Mouse (Mus musculus) limb, embryonic 10.5 days (tissue): Measurements from ENCODE around the gene Agbl4. TPM values are rescaled to one million over a fixed set of nuclear protein-coding genes. Genes with fewer than 3 reads are reported as not detected.

Source experiments
- DNase-seq: peaks from one replicate; pipeline ENCODE4 v3.0.0-alpha.2; 2017; ENCODE audit warnings: low spot score
- H3K27ac ChIP-seq: fragments of 300-500 bp; sonication (generic); 2 replicates; pipeline ENCODE4 v1.5.1; 2016; ENCODE audit warnings: mild to moderate bottlenecking
- H3K27me3 ChIP-seq: fragments of 300-500 bp; sonication (generic); 2 replicates; pipeline ENCODE4 v1.6.1; 2016; ENCODE audit warnings: low read depth, mild to moderate bottlenecking; ENCODE audit not compliant: poor library complexity, severe bottlenecking
- H3K36me3 ChIP-seq: fragments of 300-500 bp; sonication (generic); 2 replicates; pipeline ENCODE4 v1.6.1; 2016; ENCODE audit warnings: mild to moderate bottlenecking, moderate library complexity
- H3K4me1 ChIP-seq: fragments of 300-500 bp; sonication (generic); 2 replicates; pipeline ENCODE4 v1.6.1; 2016
- H3K4me3 ChIP-seq: fragments of 300-500 bp; sonication (generic); 2 replicates; pipeline ENCODE4 v1.5.1; 2016; ENCODE audit warnings: mild to moderate bottlenecking, moderate library complexity
- H3K9me3 ChIP-seq: fragments of 300-500 bp; sonication (generic); replicated peaks from 2 replicates; pipeline ENCODE4 v1.6.1; 2016; ENCODE audit warnings: mild to moderate bottlenecking
- WGBS: fragments of 180-500 bp; shearing (Covaris S2); methylation state at CpG from one replicate; pipeline ENCODE4 v1.1.7; 2016; 5-methylcytosine and 5-hydroxymethylcytosine counted together
- polyA plus RNA-seq: library from polyadenylated mRNA; unstranded; fragments of >200 nt; fragmentation: Nextera tagmentation; extraction: Ambion mirVana; gene quantifications from 2 replicates; pipeline ENCODE4 v1.2.1, GENCODE M21; 2016

Gene Agbl4
- polyA plus RNA-seq, 1 experiment from 2014 or later, result not detected

DNA sequence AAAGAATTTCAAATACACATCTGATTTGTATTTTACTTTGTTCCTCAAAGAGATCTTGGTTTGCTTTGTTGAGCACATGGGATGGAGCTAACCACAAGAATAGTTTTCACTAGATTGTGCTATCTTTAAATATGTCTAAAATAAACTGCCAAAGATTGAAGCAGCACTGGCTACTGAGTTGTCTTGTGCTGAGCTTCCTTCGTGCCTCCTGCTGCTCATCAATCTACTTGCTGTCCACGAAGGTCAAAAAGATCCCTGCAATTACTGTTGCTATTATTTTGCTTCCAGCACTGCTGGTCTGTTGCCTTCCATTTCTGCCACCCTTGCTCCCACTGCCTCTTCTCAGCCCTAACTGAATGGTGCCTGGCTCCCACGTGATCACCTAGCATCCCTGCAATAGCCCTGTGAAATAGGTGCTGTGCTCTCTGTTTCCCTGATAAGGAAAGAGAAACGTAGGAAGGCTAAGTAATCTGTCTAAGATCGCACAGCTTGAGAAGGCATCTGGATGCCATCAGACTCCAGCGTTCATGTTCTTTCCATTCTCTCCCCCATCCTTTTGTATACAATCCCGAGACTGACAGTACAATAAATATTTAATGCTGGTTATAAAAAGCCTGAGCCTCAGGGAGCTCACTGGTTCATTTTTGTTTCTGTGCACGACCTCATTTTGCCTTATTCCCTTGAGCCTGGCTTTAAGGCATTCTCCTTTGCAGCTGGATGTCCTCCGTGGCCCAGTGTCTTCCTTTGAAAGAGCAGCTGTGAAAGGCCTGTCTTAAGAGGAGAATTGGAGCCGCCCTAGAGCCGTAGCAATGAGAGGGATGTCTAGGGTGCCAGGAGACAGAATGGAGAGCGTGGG lies 1273.3 kb downstream of the Agbl4 start:
- Histone ChIP-seq H3K4me3 (no peak overlapping the region), H3K4me1 (peaks cover 7% of the 10 kb centered on the region; the same call in 1 of the 2 replicates), H3K9me3 (no peaks in the 10 kb centered on the region), H3K27me3 (no peaks in the 10 kb centered on the region), H3K36me3 (no peaks in the 10 kb centered on the region), H3K27ac (no peak overlapping the region)
- DNase-seq, result no peak
- 33% methylated on average over 12 of the region's 12 CpGs for WGBS

- no peak overlapping the region for H3K27ac ChIP-seq
- H3K4me1 ChIP-seq, result peaks cover 7% of the 10 kb centered on the region; the same call in 1 of the 2 replicates
- H3K9me3 ChIP-seq, result no peaks in the 10 kb centered on the region
- H3K4me3 ChIP-seq, result no peak overlapping the region
- DNase-seq, result no peak
- H3K27me3 ChIP-seq, result no peaks in the 10 kb centered on the region
- no peaks in the 10 kb centered on the region for H3K36me3 ChIP-seq
- WGBS, result 56% methylated on average over 4 of the region's 4 CpGs
These were observed 1274.0 kb downstream of the Agbl4 start for GRCm38 (mm10) chr4:111671440-111671839.

DNA sequence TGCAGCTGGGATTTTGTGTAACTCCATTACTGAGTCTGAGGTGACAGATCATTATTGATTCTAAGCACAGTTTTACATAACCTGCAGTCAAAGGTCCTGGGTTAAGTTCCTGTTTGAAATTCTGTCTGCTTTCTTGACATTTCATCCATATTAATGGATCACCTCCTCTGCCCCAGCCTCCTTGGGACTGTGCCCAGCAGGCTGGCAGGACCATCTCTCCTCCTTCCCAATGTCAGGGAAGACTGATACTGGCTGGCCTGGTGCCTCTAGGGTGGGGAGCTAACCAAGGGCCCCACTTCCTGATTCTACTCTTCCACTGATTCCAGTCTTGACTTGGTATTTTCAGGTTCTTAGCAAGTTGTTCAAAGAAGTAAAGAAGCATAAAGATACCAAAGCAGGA lies 1276.4 kb downstream of the Agbl4 start:
- Histone ChIP-seq H3K27ac (no peak overlapping the region), H3K36me3 (no peaks in the 10 kb centered on the region), H3K27me3 (no peaks in the 10 kb centered on the region), H3K4me3 (no peak overlapping the region), H3K4me1 (peaks cover 7% of the 10 kb centered on the region; the same call in 1 of the 2 replicates), H3K9me3 (no peaks in the 10 kb centered on the region)
- no peak for DNase-seq

- no peak overlapping the region for H3K4me3 ChIP-seq
- H3K36me3 ChIP-seq, result no peaks in the 10 kb centered on the region
- peaks cover 9% of the 10 kb centered on the region for H3K4me1 ChIP-seq
- H3K9me3 ChIP-seq, result no peaks in the 10 kb centered on the region
- 92% methylated on average over 5 of the region's 5 CpGs for WGBS
- no peaks in the 10 kb centered on the region for H3K27me3 ChIP-seq
- no peak for DNase-seq
- H3K27ac ChIP-seq, result no peak overlapping the region
These were observed 1284.5 kb downstream of the Agbl4 start for GRCm38 (mm10) chr4:111681926-111682325.

- H3K27ac ChIP-seq, result no peak overlapping the region
- 86% methylated on average over 3 of the region's 3 CpGs for WGBS
- H3K4me3 ChIP-seq, result no peak overlapping the region
- H3K9me3 ChIP-seq, result no peaks in the 10 kb centered on the region
- H3K27me3 ChIP-seq, result no peaks in the 10 kb centered on the region
- no peak for DNase-seq
- H3K36me3 ChIP-seq, result no peaks in the 10 kb centered on the region
- peaks cover 10% of the 10 kb centered on the region for H3K4me1 ChIP-seq
These were observed 1285.3 kb downstream of the Agbl4 start for GRCm38 (mm10) chr4:111682793-111683192.

GRCm38 (mm10) chr4:111683843-111684242 lies 1286.4 kb downstream of the Agbl4 start:
- Histone ChIP-seq H3K4me3 (no peak overlapping the region), H3K36me3 (no peaks in the 10 kb centered on the region), H3K4me1 (peaks cover 10% of the 10 kb centered on the region), H3K9me3 (no peaks in the 10 kb centered on the region), H3K27ac (no peak overlapping the region), H3K27me3 (no peaks in the 10 kb centered on the region)
- WGBS, result 90% methylated on average over 5 of the region's 5 CpGs
- no peak for DNase-seq

GRCm38 (mm10) chr4:111685951-111686350 lies 1288.5 kb downstream of the Agbl4 start:
- H3K27ac ChIP-seq, result no peak overlapping the region
- DNase-seq, result no peak
- H3K4me3 ChIP-seq, result no peak overlapping the region
- WGBS, result 81% methylated on average over 2 of the region's 2 CpGs
- no peaks in the 10 kb centered on the region for H3K9me3 ChIP-seq
- H3K27me3 ChIP-seq, result no peaks in the 10 kb centered on the region
- H3K4me1 ChIP-seq, result peaks cover 10% of the 10 kb centered on the region
- no peaks in the 10 kb centered on the region for H3K36me3 ChIP-seq

DNA sequence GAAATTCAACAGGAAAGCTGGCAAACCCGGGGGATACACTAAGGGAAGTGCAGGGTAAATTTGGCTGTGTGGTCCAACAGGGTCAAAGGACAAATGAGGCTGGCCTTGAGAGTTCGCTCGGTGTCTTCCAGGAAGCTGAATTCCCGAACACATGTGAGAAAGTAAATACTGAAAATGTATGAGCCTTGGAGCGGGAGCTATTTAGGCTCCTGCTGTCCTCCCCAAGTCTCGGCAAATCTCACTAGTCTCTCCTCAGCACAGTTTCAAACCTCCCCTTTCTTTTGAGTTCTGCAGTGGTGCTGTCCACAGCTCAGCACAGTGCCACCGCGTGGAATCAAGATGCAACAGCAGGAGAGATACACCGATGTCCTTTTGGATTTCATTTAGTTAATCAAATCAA lies 1289.5 kb downstream of the Agbl4 start:
- DNase-seq, result peak; percentile 68
- no peaks in the 10 kb centered on the region for H3K9me3 ChIP-seq
- WGBS, result 9% methylated on average over 9 of the region's 9 CpGs
- H3K36me3 ChIP-seq, result no peaks in the 10 kb centered on the region
- H3K4me3 ChIP-seq, result peak overlapping the region; percentile 26
- H3K27ac ChIP-seq, result 0 out of 2 replicates have a peak overlapping the region, but pooled peaks have one; percentile 37
- no peaks in the 10 kb centered on the region for H3K27me3 ChIP-seq
- H3K4me1 ChIP-seq, result peaks cover 10% of the 10 kb centered on the region

GRCm38 (mm10) chr4:111687613-111688012 lies 1290.2 kb downstream of the Agbl4 start:
- H3K9me3 ChIP-seq, result no peaks in the 10 kb centered on the region
- WGBS, result 19% methylated on average over 6 of the region's 6 CpGs
- H3K4me3 ChIP-seq, result peak overlapping the region; percentile 26; the same call in 1 of the 2 replicates
- no peaks in the 10 kb centered on the region for H3K36me3 ChIP-seq
- no peak overlapping the region for H3K27ac ChIP-seq
- DNase-seq, result peak; percentile 88
- H3K4me1 ChIP-seq, result peaks cover 10% of the 10 kb centered on the region
- H3K27me3 ChIP-seq, result no peaks in the 10 kb centered on the region

DNA sequence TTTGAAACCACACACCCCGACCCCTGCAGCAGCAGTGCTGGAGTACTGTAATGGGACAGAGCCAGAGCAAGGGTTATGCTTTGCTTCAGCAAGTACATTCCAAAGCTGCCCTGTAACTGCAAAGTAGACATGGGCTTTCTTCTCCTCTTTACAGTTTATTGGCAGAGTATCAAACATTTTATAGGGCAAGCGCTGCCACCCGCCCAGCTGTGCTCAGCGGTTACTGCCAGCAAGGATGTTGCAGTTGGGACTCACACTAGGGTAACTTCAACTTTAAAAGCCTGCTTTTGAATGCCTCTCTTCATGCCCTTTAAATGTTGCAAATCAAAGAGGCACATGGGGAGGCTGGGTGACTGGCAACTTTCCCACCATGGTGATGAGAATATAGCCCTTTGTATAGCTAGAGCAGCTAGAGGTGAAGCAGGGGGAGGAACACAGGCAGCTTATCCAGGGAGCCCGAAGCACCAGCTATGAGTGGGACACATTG lies 1293.6 kb downstream of the Agbl4 start:
- peaks cover 10% of the 10 kb centered on the region for H3K4me1 ChIP-seq
- H3K27ac ChIP-seq, result no peak overlapping the region
- DNase-seq, result no peak
- no peaks in the 10 kb centered on the region for H3K9me3 ChIP-seq
- no peaks in the 10 kb centered on the region for H3K36me3 ChIP-seq
- H3K4me3 ChIP-seq, result no peak overlapping the region
- no peaks in the 10 kb centered on the region for H3K27me3 ChIP-seq
- WGBS, result 83% methylated on average over 5 of the region's 5 CpGs

- WGBS, result 51% methylated on average over 1 of the region's 1 CpGs
- no peak for DNase-seq
- Histone ChIP-seq H3K4me3 (no peak overlapping the region), H3K27ac (no peak overlapping the region), H3K9me3 (no peaks in the 10 kb centered on the region), H3K4me1 (peaks cover 7% of the 10 kb centered on the region; the same call in 1 of the 2 replicates), H3K36me3 (no peaks in the 10 kb centered on the region), H3K27me3 (no peaks in the 10 kb centered on the region)
These were observed 1303.9 kb downstream of the Agbl4 start for GRCm38 (mm10) chr4:111701381-111701780.

DNA sequence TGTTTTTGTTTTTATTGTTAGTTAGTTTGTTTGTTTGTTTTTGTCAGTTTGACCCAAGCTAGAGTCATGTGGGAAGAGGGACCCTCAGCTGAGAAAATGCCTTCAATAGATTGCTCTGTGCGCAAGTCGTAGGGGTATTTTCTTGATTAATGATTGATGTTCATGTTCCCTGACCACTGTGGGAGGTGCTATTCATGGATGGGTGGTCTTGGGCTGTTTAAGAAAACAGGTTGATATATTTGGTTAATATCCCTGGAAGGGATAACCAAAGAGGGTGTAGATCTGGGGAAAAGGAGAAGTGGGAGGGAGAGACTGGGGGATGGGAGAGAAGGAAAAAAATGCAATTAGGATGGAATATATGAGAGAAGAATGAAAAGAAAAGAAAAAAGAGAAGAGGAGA lies 1306.7 kb downstream of the Agbl4 start:
- Histone ChIP-seq H3K9me3 (no peaks in the 10 kb centered on the region), H3K4me3 (no peak overlapping the region), H3K4me1 (no peaks in the 10 kb centered on the region), H3K27ac (no peak overlapping the region), H3K36me3 (no peaks in the 10 kb centered on the region), H3K27me3 (no peaks in the 10 kb centered on the region)
- no peak for DNase-seq
- WGBS, result 95% methylated on average over 2 of the region's 2 CpGs

- no peak overlapping the region for H3K27ac ChIP-seq
- no peaks in the 10 kb centered on the region for H3K36me3 ChIP-seq
- H3K27me3 ChIP-seq, result no peaks in the 10 kb centered on the region
- no peak overlapping the region for H3K4me3 ChIP-seq
- no peaks in the 10 kb centered on the region for H3K4me1 ChIP-seq
- no peaks in the 10 kb centered on the region for H3K9me3 ChIP-seq
- DNase-seq, result no peak
- WGBS, result 79% methylated on average over 3 of the region's 3 CpGs
These were observed 1307.5 kb downstream of the Agbl4 start for GRCm38 (mm10) chr4:111704975-111705374.
